Mouse (Mus musculus) lung, embryonic 14.5 days (tissue): ENCODE results near the gene Gstk1. TPM values are rescaled to one million over a fixed set of nuclear protein-coding genes. Genes with fewer than 3 reads are reported as not detected.
A peak's percentile ranks its signal among the peaks of the same experiment; 100 is the strongest.

ENCODE experiments used
- ATAC-seq: fragments of 200-750 bp; cut with Nextera tagmentation; 2 replicates; pipeline ENCODE4 v1.8.0; 2017; ENCODE audit warnings: mild to moderate bottlenecking, moderate TSS enrichment, moderate library complexity; ENCODE audit not compliant: insufficient read depth
- DNase-seq: peaks from one replicate; pipeline ENCODE4 v3.0.0-alpha.2; 2015
- H3K27ac ChIP-seq: fragments of 300-500 bp; sonication (generic); 2 replicates; pipeline ENCODE4 v1.5.1; 2014; ENCODE audit warnings: low read depth, mild to moderate bottlenecking, moderate library complexity
- H3K27me3 ChIP-seq: fragments of 300-500 bp; sonication (generic); 2 replicates; pipeline ENCODE4 v1.6.1; 2014; ENCODE audit warnings: low read length, control low read depth; ENCODE audit not compliant: insufficient read depth
- H3K36me3 ChIP-seq: fragments of 300-500 bp; sonication (generic); 2 replicates; pipeline ENCODE4 v1.6.1; 2014; ENCODE audit warnings: control low read depth; ENCODE audit not compliant: insufficient read depth
- H3K4me1 ChIP-seq: fragments of 300-500 bp; sonication (generic); 2 replicates; pipeline ENCODE4 v1.6.1; 2014; ENCODE audit warnings: antibody characterized with exemption, control low read depth; ENCODE audit not compliant: insufficient read depth
- H3K4me2 ChIP-seq: fragments of 300-500 bp; sonication (generic); 2 replicates; pipeline ENCODE4 v1.6.1; 2014; ENCODE audit warnings: mild to moderate bottlenecking
- H3K4me3 ChIP-seq: fragments of 300-500 bp; sonication (generic); 2 replicates; pipeline ENCODE4 v1.5.1; 2014; ENCODE audit warnings: low read depth, low read length
- H3K9ac ChIP-seq: fragments of 300-500 bp; sonication (generic); 2 replicates; pipeline ENCODE4 v1.6.1; 2014
- H3K9me3 ChIP-seq: fragments of 300-500 bp; sonication (generic); 2 replicates; pipeline ENCODE4 v1.6.1; 2016; ENCODE audit warnings: low read depth, low read length, control low read depth
- CTCF ChIP-seq: IDR thresholded peaks from 2 replicates; pipeline ENCODE4 v1.5.1; 2016; ENCODE audit warnings: antibody characterized with exemption, low read depth
- WGBS: fragments of 180-500 bp; shearing (Covaris S2); extraction: QIAGEN DNeasy Blood & Tissue Kit; methylation state at CpG from one replicate; pipeline ENCODE4 v1.1.7; 2014; 5-methylcytosine and 5-hydroxymethylcytosine counted together
- polyA plus RNA-seq: library from polyadenylated mRNA; unstranded; fragments of >200 nt; fragmentation: Nextera tagmentation; extraction: Ambion mirVana; gene quantifications from 2 replicates; pipeline ENCODE4 v1.2.1, GENCODE M21; 2014

The Gstk1 gene
- polyA plus RNA-seq, 1 experiment from 2014 or later, result 34.2 TPM

DNA sequence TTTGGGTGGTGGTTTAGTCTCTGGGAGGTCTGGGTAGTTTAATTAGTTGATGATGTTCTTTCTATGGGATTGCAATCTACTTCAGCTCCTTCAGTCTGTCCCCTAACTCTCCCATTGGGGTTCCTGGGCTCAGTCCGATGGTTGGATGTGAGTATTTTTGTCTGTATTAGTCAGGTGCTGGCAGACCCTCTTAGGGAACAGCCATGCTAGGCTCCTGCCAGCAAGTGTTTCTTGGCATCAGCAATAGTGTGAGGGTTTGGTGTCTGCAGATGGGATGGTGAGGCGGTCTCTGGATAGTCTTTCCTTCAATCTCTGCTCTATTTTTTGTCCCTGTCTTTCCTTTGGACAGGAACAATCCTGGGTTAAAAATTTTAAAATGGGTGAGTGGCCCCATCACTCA is 7.4 kb downstream of the Gstk1 start:
- Histone ChIP-seq H3K4me2 (no peak overlapping the region), H3K4me3 (no peak overlapping the region), H3K9me3 (no peaks in the 10 kb centered on the region), H3K27me3 (no peaks in the 10 kb centered on the region), H3K4me1 (no peaks in the 10 kb centered on the region), H3K9ac (no peak overlapping the region), H3K36me3 (no peaks in the 10 kb centered on the region), H3K27ac (no peak overlapping the region)
- ATAC-seq (no peak), DNase-seq (no peak)
- TF ChIP-seq CTCF, result no peak
- WGBS, result 80% methylated on average over 2 of the region's 2 CpGs

DNA sequence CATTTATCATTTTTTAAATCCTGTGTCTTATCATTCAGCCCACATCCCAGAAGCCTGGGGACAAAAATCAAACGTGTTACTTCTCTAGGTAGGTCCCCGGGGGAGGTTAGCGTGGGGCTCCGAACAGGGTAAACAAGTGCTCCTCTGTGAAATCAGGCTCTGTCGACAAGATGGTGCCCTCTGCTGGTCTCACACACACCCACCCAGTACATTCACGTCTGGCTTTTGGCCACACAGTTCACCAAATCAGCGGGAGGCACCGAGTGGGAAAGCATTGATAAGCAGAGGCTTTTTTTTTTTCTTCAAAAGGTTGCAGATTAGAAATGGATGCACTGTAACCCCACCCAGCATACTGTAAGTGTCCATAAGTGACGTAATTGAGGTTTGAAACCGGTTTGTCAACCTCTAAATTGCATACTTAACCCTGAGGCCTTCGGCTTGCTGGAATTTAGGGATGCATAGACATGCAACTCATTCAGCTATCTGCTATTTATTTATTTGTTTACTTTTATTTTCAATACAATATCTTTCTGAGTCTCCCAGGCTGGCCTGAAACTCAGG is 11.6 kb downstream of the Gstk1 start:
- Histone ChIP-seq H3K4me1 (no peaks in the 10 kb centered on the region), H3K4me2 (0 out of 2 replicates have a peak overlapping the region, but pooled peaks have one; percentile 7), H3K27me3 (no peaks in the 10 kb centered on the region), H3K27ac (no peak overlapping the region), H3K36me3 (no peaks in the 10 kb centered on the region), H3K9ac (no peak overlapping the region), H3K4me3 (no peak overlapping the region), H3K9me3 (no peaks in the 10 kb centered on the region)
- ATAC-seq, result peak; percentile 60; the same call in 1 of the 2 replicates
- WGBS, result 13% methylated on average over 11 of the region's 11 CpGs
- DNase-seq, result peak; percentile 75
- TF ChIP-seq CTCF, result peak; percentile 74

DNA sequence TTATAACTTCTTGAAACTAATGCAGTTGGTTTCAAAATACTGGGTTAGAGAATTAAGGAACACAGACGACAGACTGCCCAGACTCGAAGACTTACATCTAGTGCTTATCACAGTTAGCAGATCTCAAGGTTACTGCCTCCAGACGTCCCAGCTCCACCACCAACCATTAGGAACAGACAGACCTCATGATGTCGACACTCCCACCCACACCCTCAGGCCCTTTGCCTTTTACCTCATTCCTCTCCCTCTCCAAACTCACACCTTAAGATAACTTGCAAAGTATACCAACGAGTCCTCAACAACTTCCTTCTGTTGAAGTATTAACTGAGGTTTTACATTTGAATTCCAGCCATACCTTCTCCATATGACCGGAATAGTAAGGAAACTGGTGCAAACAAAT is 14.7 kb downstream of the Gstk1 start:
- no peak for ATAC-seq
- H3K27ac ChIP-seq, result no peak overlapping the region
- no peaks in the 10 kb centered on the region for H3K9me3 ChIP-seq
- 42% methylated on average over 6 of the region's 6 CpGs for WGBS
- no peaks in the 10 kb centered on the region for H3K36me3 ChIP-seq
- no peak for TF ChIP-seq CTCF
- DNase-seq, result no peak
- H3K4me3 ChIP-seq, result no peak overlapping the region
- H3K27me3 ChIP-seq, result no peaks in the 10 kb centered on the region
- no peaks in the 10 kb centered on the region for H3K4me1 ChIP-seq
- no peak overlapping the region for H3K4me2 ChIP-seq
- no peak overlapping the region for H3K9ac ChIP-seq

DNA sequence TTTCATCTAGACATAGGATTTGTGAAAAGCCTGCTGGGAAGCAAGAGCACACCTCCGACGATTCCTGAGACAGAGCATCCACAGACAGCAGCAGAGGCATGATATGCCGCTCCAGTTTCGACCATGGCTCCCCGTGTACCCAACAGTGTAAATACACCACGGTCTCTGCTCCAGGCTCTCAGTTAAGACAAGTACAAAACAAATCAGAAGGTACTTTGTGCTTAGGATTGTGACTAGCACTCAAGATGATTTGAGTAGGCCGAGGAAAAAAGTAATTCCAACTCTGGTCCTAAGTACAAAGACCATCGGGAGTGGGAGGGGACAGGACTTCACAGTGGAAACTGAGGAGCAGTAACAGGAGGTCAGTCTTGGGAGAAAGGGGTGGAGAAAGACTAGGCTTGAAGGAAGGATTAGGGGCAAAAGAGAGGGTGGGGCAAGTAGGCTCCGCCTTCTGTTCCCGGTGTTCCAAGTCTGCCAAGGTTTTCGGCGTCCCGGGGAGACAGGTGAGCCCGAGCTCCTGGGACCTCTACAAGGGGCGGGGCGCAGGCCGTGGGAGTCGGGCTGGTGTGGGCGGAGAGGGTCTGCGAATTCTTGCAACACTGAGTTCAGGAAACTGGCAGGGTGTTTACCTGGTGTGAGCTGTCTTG is 15.9 kb downstream of the Gstk1 start, which contains the start of gene Tmem139:
Gene Tmem139 (plus strand): TSS at position 447 of the 647 bp plus-strand sequence.
- Histone ChIP-seq H3K27ac (peak within 1 kb of the TSS; percentile 2; the same call in 1 of the 2 replicates), H3K4me1 (no peaks in the 10 kb centered on the region), H3K4me3 (peak within 1 kb of the TSS; percentile 23; the same call in 1 of the 2 replicates), H3K4me2 (peak within 1 kb of the TSS; percentile 45), H3K9ac (peak within 1 kb of the TSS; percentile 1; the same call in 1 of the 2 replicates), H3K36me3 (no peaks in the 10 kb centered on the region), H3K9me3 (no peaks in the 10 kb centered on the region), H3K27me3 (no peaks in the 10 kb centered on the region)
- ATAC-seq, result no peak
- WGBS, result 14% methylated on average over 20 of the region's 20 CpGs
- no peak for TF ChIP-seq CTCF
- DNase-seq, result peak; percentile 41

DNA sequence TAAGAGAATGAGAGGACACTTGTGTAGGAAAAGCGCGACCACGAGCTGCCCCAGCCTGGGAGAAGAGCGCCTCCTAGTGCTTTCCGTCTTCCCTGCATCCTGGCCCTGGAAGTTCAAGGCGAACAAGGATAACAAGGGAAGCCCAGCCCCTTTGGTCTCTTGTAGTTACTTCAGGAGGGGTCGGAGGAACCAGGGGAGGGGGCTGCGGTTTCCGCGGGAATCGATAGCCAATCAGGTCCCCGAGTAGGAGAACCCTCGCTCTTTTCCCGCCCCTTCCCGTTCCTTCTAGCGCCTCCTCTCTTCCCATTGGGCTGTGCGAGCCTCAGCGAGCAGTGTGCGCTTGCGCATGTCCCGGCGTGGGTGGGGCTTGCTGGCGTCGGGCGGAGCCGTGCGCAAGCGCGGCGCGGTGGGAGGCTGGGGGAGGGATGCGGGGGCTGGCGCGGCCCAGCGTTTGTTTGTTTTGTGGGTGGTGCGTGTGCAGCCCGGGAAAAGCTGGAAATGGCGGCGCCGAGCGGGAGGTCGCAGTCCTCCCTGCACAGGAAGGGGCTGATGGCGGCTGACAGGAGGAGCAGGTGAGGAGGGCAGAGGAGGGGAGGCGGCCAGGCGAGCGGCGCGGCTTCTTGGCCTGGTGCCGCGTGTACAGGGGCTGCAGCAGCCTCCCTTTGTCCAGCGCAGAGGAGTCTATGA is 19.0 kb downstream of the Gstk1 start, which contains the start of gene Casp2:
Gene Casp2 (plus strand): TSS at position 360 of the 687 bp plus-strand sequence.
- Histone ChIP-seq H3K4me2 (peak within 1 kb of the TSS; percentile 90), H3K4me1 (no peaks in the 10 kb centered on the region), H3K9me3 (no peaks in the 10 kb centered on the region), H3K9ac (peak within 1 kb of the TSS; percentile 92), H3K36me3 (peaks cover 26% of the 10 kb centered on the region), H3K4me3 (peak within 1 kb of the TSS; percentile 84), H3K27ac (peak within 1 kb of the TSS; percentile 92), H3K27me3 (no peaks in the 10 kb centered on the region)
- DNase-seq, result peak; percentile 100
- peak; percentile 99 for ATAC-seq
- peak; percentile 95 for TF ChIP-seq CTCF
- 0% methylated on average over 47 of the region's 51 CpGs for WGBS

DNA sequence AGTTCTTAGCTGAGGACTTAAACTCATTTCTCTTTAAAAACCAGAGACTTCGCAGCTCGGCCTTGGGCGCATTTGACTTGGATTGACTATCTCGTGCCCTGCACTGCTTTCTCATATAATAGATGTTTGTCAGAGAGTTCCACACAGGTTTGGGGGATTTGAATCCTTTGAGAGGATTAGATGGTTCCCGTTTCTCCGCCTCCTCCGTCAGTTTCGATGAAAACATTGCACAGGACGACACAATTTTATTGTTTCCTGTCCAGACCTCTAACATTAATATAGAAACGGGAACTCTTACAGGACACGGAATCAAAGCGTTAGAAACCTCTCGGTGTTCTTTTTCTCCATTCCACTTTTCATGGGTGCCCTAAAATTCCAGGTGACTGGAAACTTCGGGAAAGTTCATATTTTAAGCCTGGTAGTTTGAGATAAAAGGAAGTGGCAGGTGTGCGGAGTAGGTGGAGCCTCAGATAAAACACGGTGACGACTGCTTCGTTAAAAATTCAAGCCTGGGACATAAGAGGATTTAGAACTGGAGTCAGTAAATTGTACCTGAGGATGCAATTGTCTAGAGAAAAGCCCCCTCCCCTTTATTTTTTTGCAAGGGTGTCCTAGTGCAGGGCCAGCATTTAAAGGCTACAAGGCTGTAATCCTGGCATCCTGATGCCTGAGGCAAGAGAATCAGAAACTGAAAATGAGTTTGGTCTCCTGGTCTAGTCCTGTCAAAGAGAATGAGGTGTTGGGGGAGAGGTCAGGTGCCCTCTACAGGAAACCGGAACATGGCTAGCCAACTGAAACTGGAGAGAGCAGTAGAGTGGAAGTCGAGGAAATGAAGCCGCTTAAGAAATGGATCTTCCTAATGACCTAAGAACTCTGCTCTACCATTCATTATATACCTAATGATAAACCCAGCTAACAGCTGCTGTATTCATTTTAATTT is 19.9 kb downstream of the Gstk1 start:
- no peaks in the 10 kb centered on the region for H3K9me3 ChIP-seq
- TF ChIP-seq CTCF, result no peak
- H3K27ac ChIP-seq, result peak overlapping the region; percentile 92
- peak; percentile 57 for DNase-seq
- H3K4me1 ChIP-seq, result no peaks in the 10 kb centered on the region
- ATAC-seq, result no peak
- no peaks in the 10 kb centered on the region for H3K27me3 ChIP-seq
- whole genome bisulfite sequencing, result under 1% methylated on average over 21 of the region's 21 CpGs
- peak overlapping the region; percentile 84 for H3K4me3 ChIP-seq
- H3K9ac ChIP-seq, result peak overlapping the region; percentile 92
- peaks cover 34% of the 10 kb centered on the region for H3K36me3 ChIP-seq
- H3K4me2 ChIP-seq, result peak overlapping the region; percentile 90
